ENCODE assay signal across 8 mouse cellular contexts in genomic region chr4:99626047-99626844, GRCm38 (mm10). TPM values are rescaled to one million over a fixed set of nuclear protein-coding genes. Genes with fewer than 3 reads are reported as not detected.
DNase-seq lines count a peak whose midpoint lies in the region; ATAC-seq and TF ChIP-seq lines count a peak whose summit lies in the region.

No protein-coding gene starts in this region.

- H3K4me3 ChIP-seq in cerebellum, adult 2 months (replicated peaks; ENCODE audit: insufficient read depth, low read depth, low read length) = no peak overlapping the region
- H3K4me3 ChIP-seq in embryonic facial prominence, embryonic 10.5 days = peak overlapping the region; percentile 37
- 0 out of 2 replicates have a peak overlapping the region, but pooled peaks have one; percentile 5 for H3K4me3 ChIP-seq in hindbrain, embryonic 13.5 days
- H3K4me3 ChIP-seq in midbrain, embryonic 12.5 days = no peak overlapping the region

- ATAC-seq in hindbrain, embryonic 13.5 days (ENCODE audit: low FRiP score) = no peak
- ATAC-seq in midbrain, embryonic 12.5 days (ENCODE audit: low FRiP score, low read depth) = no peak

- H3K36me3 ChIP-seq in embryonic facial prominence, embryonic 10.5 days (replicated peaks) = no peaks in the 10 kb centered on the region
- no peaks in the 10 kb centered on the region for H3K36me3 ChIP-seq in hindbrain, embryonic 13.5 days
- H3K36me3 ChIP-seq in midbrain, embryonic 12.5 days = no peaks in the 10 kb centered on the region

- H3K4me2 ChIP-seq in hindbrain, embryonic 13.5 days = peak overlapping the region; percentile 44
- peak overlapping the region; percentile 32 for H3K4me2 ChIP-seq in midbrain, embryonic 12.5 days (replicated peaks)

- TF ChIP-seq POLR2A in cerebellum, adult 2 months (IDR thresholded peaks at IDR 0.05; ENCODE audit: borderline replicate concordance, insufficient read depth, low read length) = no peak

- no peak overlapping the region for H3K27ac ChIP-seq in cerebellum, adult 2 months (ENCODE audit: insufficient read depth, low read length)
- no peak overlapping the region for H3K27ac ChIP-seq in embryonic facial prominence, embryonic 10.5 days (replicated peaks)
- no peak overlapping the region for H3K27ac ChIP-seq in hindbrain, embryonic 13.5 days
- no peak overlapping the region for H3K27ac ChIP-seq in midbrain, embryonic 12.5 days (replicated peaks)

- DNase-seq in cerebellum, postnatal 14 days = peak; percentile 13 to 16
- DNase-seq in cerebellum, adult 2 months = no peak
- peak; percentile 16 for DNase-seq in embryonic facial prominence, embryonic 10.5 days (ENCODE audit: low spot score)
- DNase-seq in MN1 (ENCODE audit: low spot score) = no peak
- no peak for DNase-seq in frontal cortex, postnatal 25 days (ENCODE audit: low spot score in 2 of 2)
- no peak for DNase-seq in testis, postnatal 10 days (ENCODE audit: low spot score)

- WGBS in cerebellum, adult 2 months = 9% methylated on average over 23 of the region's 24 CpGs
- 8% methylated on average over 24 of the region's 24 CpGs for WGBS in embryonic facial prominence, embryonic 10.5 days
- WGBS in hindbrain, embryonic 13.5 days = 8% methylated on average over 21 of the region's 24 CpGs
- WGBS in midbrain, embryonic 12.5 days = 9% methylated on average over 21 of the region's 24 CpGs

- H3K9me3 ChIP-seq in embryonic facial prominence, embryonic 10.5 days = no peaks in the 10 kb centered on the region
- H3K9me3 ChIP-seq in hindbrain, embryonic 13.5 days = no peaks in the 10 kb centered on the region
- H3K9me3 ChIP-seq in midbrain, embryonic 12.5 days = no peaks in the 10 kb centered on the region

- H3K27me3 ChIP-seq in cerebellum, adult 2 months (ENCODE audit: control insufficient read depth, insufficient read depth, low read length) = no peaks in the 10 kb centered on the region; the same call in 1 of the 2 replicates
- peaks cover 39% of the 10 kb centered on the region for H3K27me3 ChIP-seq in embryonic facial prominence, embryonic 10.5 days (replicated peaks; ENCODE audit: low read depth, poor library complexity, severe bottlenecking)
- H3K27me3 ChIP-seq in hindbrain, embryonic 13.5 days = peaks cover 15% of the 10 kb centered on the region
- H3K27me3 ChIP-seq in midbrain, embryonic 12.5 days = peaks cover 23% of the 10 kb centered on the region

- no peak for TF ChIP-seq CTCF in cerebellum, adult 2 months (IDR thresholded peaks at IDR 0.05; ENCODE audit: borderline replicate concordance, insufficient read depth, low read depth, low read length)

- no peaks in the 10 kb centered on the region for H3K4me1 ChIP-seq in cerebellum, adult 2 months (ENCODE audit: control insufficient read depth, insufficient read depth, low read length)
- H3K4me1 ChIP-seq in embryonic facial prominence, embryonic 10.5 days = peaks cover 5% of the 10 kb centered on the region; the same call in 1 of the 2 replicates
- H3K4me1 ChIP-seq in hindbrain, embryonic 13.5 days (replicated peaks) = peaks cover 7% of the 10 kb centered on the region
- H3K4me1 ChIP-seq in midbrain, embryonic 12.5 days = peaks cover 5% of the 10 kb centered on the region

- no peak overlapping the region for H3K9ac ChIP-seq in hindbrain, embryonic 13.5 days
- no peak overlapping the region for H3K9ac ChIP-seq in midbrain, embryonic 12.5 days (replicated peaks)

RNA-seq across cellular contexts. Expression of gene Foxd3, which starts 29.9 kb away (rescaled TPM):
- polyA plus RNA-seq in cerebellum, adult 2 months (2012; rRNA removed) = 0.18 and 0.30 TPM in 2 replicates
- polyA plus RNA-seq in embryonic facial prominence, embryonic 10.5 days (2016; fragmentation: Nextera tagmentation; extraction: Ambion mirVana) = 0.42 and 0.69 TPM in 2 replicates
- 2.2 TPM in 2 replicates for polyA plus RNA-seq in hindbrain, embryonic 13.5 days (2015; fragmentation: Nextera tagmentation; extraction: Ambion mirVana)
- polyA plus RNA-seq in midbrain, embryonic 12.5 days (2016; fragmentation: Nextera tagmentation; extraction: Ambion mirVana) = 0.09 and 0.14 TPM in 2 replicates

Comparison
In these comparisons a context has a peak if more than half of its experiments do, and no peak if none do; other contexts are left out.
1. DNase-seq: peak in cerebellum, postnatal 14 days (2 of 2) and embryonic facial prominence, embryonic 10.5 days (single experiment); none in cerebellum, adult 2 months (0 of 2), MN1 (single experiment), frontal cortex, postnatal 25 days (0 of 2) and testis, postnatal 10 days (single experiment).
2. H3K4me3 ChIP-seq: peak in embryonic facial prominence, embryonic 10.5 days (single experiment) and hindbrain, embryonic 13.5 days (single experiment); none in cerebellum, adult 2 months (single experiment) and midbrain, embryonic 12.5 days (single experiment).